Mouse (Mus musculus) CH12.LX (cell line): ENCODE results near the gene Itgb3. TPM values are rescaled to one million over a fixed set of nuclear protein-coding genes. Genes with fewer than 3 reads are reported as not detected.

Experiments used
- DNase-seq: peaks from one replicate; pipeline ENCODE4 v3.0.0-alpha.2; 2013; ENCODE audit errors: extremely low read depth
- H3K27ac ChIP-seq: 2 replicates; pipeline ENCODE4 v1.5.1; 2012; ENCODE audit warnings: low read depth, mild to moderate bottlenecking, control low read depth, moderate library complexity; ENCODE audit not compliant: insufficient read depth
- H3K27me3 ChIP-seq: replicated peaks from 2 replicates; pipeline ENCODE3; 2012; ENCODE audit warnings: inconsistent platforms
- H3K36me3 ChIP-seq, 2 experiments: replicated peaks in 1 of 2; 2 replicates each; pipeline versions ENCODE3 to v1.6.1; 2012; ENCODE audit warnings: inconsistent platforms in 1 of 2, low read length in 1 of 2, mild to moderate bottlenecking in 1 of 2, mixed read lengths in 1 of 2, moderate library complexity in 1 of 2; ENCODE audit not compliant: control insufficient read depth in 1 of 2, insufficient read depth in 1 of 2
- H3K4me1 ChIP-seq, 2 experiments: 2 replicates each; pipeline ENCODE4 v1.6.1; 2012; ENCODE audit warnings: inconsistent platforms in 1 of 2, moderate library complexity in 1 of 2; ENCODE audit not compliant: insufficient read depth in 2 of 2, control insufficient read depth in 1 of 2
- H3K4me2 ChIP-seq: 2 replicates; pipeline ENCODE4 v1.6.1; 2012; ENCODE audit warnings: low read depth, mild to moderate bottlenecking, control low read depth; ENCODE audit not compliant: poor library complexity, insufficient read depth, severe bottlenecking
- H3K4me3 ChIP-seq, 3 experiments: fragments of 150-350 bp in 1 of 3; sonication (generic) in 1 of 3; replicated peaks in 1 of 3; 2 replicates each; pipeline versions ENCODE3 to v1.5.1; 2011 to 2012; ENCODE audit warnings: low read depth in 2 of 3, low read length in 2 of 3, mild to moderate bottlenecking in 2 of 3, moderate library complexity in 2 of 3, control low read depth in 1 of 3, improper control_type of control experiment in 1 of 3, inconsistent platforms in 1 of 3, mixed read lengths in 1 of 3; ENCODE audit not compliant: poor library complexity in 1 of 3
- H3K79me2 ChIP-seq: replicated peaks from 2 replicates; pipeline ENCODE4 v1.6.1; 2012; ENCODE audit warnings: mild to moderate bottlenecking, moderate library complexity; ENCODE audit not compliant: control insufficient read depth, poor library complexity, insufficient read depth, severe bottlenecking; ENCODE audit errors: extremely low read depth
- H3K9ac ChIP-seq: 2 replicates; pipeline ENCODE4 v1.6.1; 2012; ENCODE audit warnings: low read depth, mild to moderate bottlenecking, control low read depth, moderate library complexity; ENCODE audit not compliant: insufficient read depth
- H3K9me3 ChIP-seq: replicated peaks from 2 replicates; pipeline ENCODE3; 2012; ENCODE audit warnings: low read length, inconsistent platforms, mixed read lengths
- BHLHE40 ChIP-seq: IDR thresholded peaks from 2 replicates; pipeline ENCODE4 v1.6.1; 2011; ENCODE audit warnings: mild to moderate bottlenecking, low read depth, low read length, improper control_type of control experiment
- CHD1 ChIP-seq: IDR thresholded peaks from 2 replicates; pipeline ENCODE4 v1.6.1; 2012; ENCODE audit warnings: low read depth, low read length, improper control_type of control experiment, inconsistent platforms
- CHD2 ChIP-seq: IDR thresholded peaks from 2 replicates; pipeline ENCODE4 v1.6.1; 2011; ENCODE audit warnings: low read length, improper control_type of control experiment
- CTCF ChIP-seq, 2 experiments: IDR thresholded peaks in 1 of 2; conservative IDR thresholded peaks in 1 of 2; 2 replicates each; pipeline ENCODE4 v1.5.1; 2011 to 2012; ENCODE audit warnings: low read depth in 2 of 2, low read length in 2 of 2, improper control_type of control experiment in 1 of 2, inconsistent platforms in 1 of 2, mild to moderate bottlenecking in 1 of 2, moderate library complexity in 1 of 2
- ELF1 ChIP-seq: IDR thresholded peaks from 2 replicates; pipeline ENCODE4 v1.6.1; 2014; ENCODE audit warnings: low read depth, mild to moderate bottlenecking, inconsistent platforms, low read length, improper control_type of control experiment
- HCFC1 ChIP-seq: IDR thresholded peaks from 2 replicates; pipeline ENCODE4 v1.6.1; 2012; ENCODE audit warnings: low read depth, mild to moderate bottlenecking, inconsistent platforms, low read length, improper control_type of control experiment
- JUN ChIP-seq: IDR thresholded peaks from 2 replicates; pipeline ENCODE4 v1.6.1; 2011; ENCODE audit warnings: low read depth, mild to moderate bottlenecking, low read length, improper control_type of control experiment, moderate library complexity; ENCODE audit not compliant: insufficient read depth
- MAFK ChIP-seq: IDR thresholded peaks from 2 replicates; pipeline ENCODE4 v1.6.1; 2011; ENCODE audit warnings: low read length, improper control_type of control experiment; ENCODE audit not compliant: insufficient replicate concordance
- MAX ChIP-seq: IDR thresholded peaks from 2 replicates; pipeline ENCODE4 v1.6.1; 2011; ENCODE audit warnings: low read length, improper control_type of control experiment
- MAZ ChIP-seq: IDR thresholded peaks from 2 replicates; pipeline ENCODE4 v1.6.1; 2012; ENCODE audit warnings: low read depth, mild to moderate bottlenecking, inconsistent platforms, low read length, improper control_type of control experiment, moderate library complexity
- NELFE ChIP-seq: IDR thresholded peaks from 2 replicates; pipeline ENCODE4 v1.6.1; 2011; ENCODE audit warnings: low read depth, low read length, improper control_type of control experiment
- PAX5 ChIP-seq: IDR thresholded peaks from 2 replicates; pipeline ENCODE4 v1.6.1; 2012; ENCODE audit warnings: low read length, inconsistent platforms, mixed read lengths
- RAD21 ChIP-seq: IDR thresholded peaks from 2 replicates; pipeline ENCODE4 v1.6.1; 2011; ENCODE audit warnings: low read depth, mild to moderate bottlenecking, low read length, improper control_type of control experiment, moderate library complexity
- SIN3A ChIP-seq: IDR thresholded peaks from 2 replicates; pipeline ENCODE4 v1.6.1; 2012; ENCODE audit warnings: low read length, improper control_type of control experiment, inconsistent platforms
- SMC3 ChIP-seq: IDR thresholded peaks from 2 replicates; pipeline ENCODE4 v1.6.1; 2011; ENCODE audit warnings: low read depth, low read length, improper control_type of control experiment
- TBP ChIP-seq: conservative IDR thresholded peaks from 2 replicates; pipeline ENCODE4 v1.6.1; 2011; ENCODE audit warnings: low read depth, low read length, improper control_type of control experiment
- TCF12 ChIP-seq: IDR thresholded peaks from 2 replicates; pipeline ENCODE4 v1.6.1; 2014; ENCODE audit warnings: low read depth, mild to moderate bottlenecking, inconsistent platforms, low read length, improper control_type of control experiment
- UBTF ChIP-seq: IDR thresholded peaks from 2 replicates; pipeline ENCODE4 v1.6.1; 2012; ENCODE audit warnings: low read depth, mild to moderate bottlenecking, inconsistent platforms, low read length, improper control_type of control experiment, moderate library complexity
- USF2 ChIP-seq: conservative IDR thresholded peaks from 2 replicates; pipeline ENCODE4 v1.6.1; 2011; ENCODE audit warnings: low read depth, low read length, improper control_type of control experiment
- ZC3H11A ChIP-seq: IDR thresholded peaks from 2 replicates; pipeline ENCODE4 v1.6.1; 2012; ENCODE audit warnings: low read depth, mild to moderate bottlenecking, inconsistent platforms, low read length, improper control_type of control experiment
- ZKSCAN1 ChIP-seq: IDR thresholded peaks from 2 replicates; pipeline ENCODE4 v1.6.1; 2012; ENCODE audit warnings: low read depth, inconsistent platforms, low read length, improper control_type of control experiment, borderline replicate concordance
- ZNF384 ChIP-seq: IDR thresholded peaks from 2 replicates; pipeline ENCODE4 v1.6.1; 2012; ENCODE audit warnings: low read depth, low read length, improper control_type of control experiment, inconsistent platforms
- dilution Hi-C: fragments of 300-500 bp; cut with MboI; formaldehyde crosslinking; loops from 2 replicates; pipeline ENCODE4 v1.14.3; 2020; ENCODE audit warnings: low sequenced_read_pairs; ENCODE audit not compliant: extremely low pct_unique_long_range_greater_than_20kb, extremely low pct_ligation_motif_present
- in situ Hi-C: fragments of 300-500 bp; cut with MboI; formaldehyde crosslinking; loops from 3 replicates; pipeline ENCODE4 v1.14.3; 2019; ENCODE audit warnings: low sequenced_read_pairs, low pct_ligation_motif_present, low pct_unique_long_range_greater_than_20kb, mixed read lengths
- polyA plus RNA-seq: library from polyadenylated mRNA; unstranded; fragments of >175 nt; gene quantifications from 2 replicates; pipeline ENCODE4 v1.2.1, GENCODE M21; 2012; ENCODE audit warnings: low read depth; ENCODE audit not compliant: insufficient read length
- total RNA-seq, 2 experiments: library from RNA; depleted of rRNA; stranded (reverse); fragments of 300-350 nt in 1 of 2; fragments of >200 nt in 1 of 2; gene quantifications; 2 replicates each; pipeline ENCODE4 v1.2.3; 2012 to 2014

Itgb3 gene
- total and polyA plus RNA-seq, 3 experiments = 2.9 to 11.0 (median 3.0) TPM

GRCm38 (mm10) chr11:104581446-104582307 lies 26.1 kb upstream of the Itgb3 start (continued):
- TF ChIP-seq TBP (peak; percentile 93), BHLHE40 (peak; percentile 42; the same call in 1 of the 2 replicates), TCF12 (peak; percentile 52; the same call in 1 of the 2 replicates), ELF1 (peak; percentile 54; the same call in 1 of the 2 replicates), NELFE (peak; percentile 60; the same call in 1 of the 2 replicates), PAX5 (no peak), ZKSCAN1 (no peak), ZNF384 (peak; percentile 88), CHD1 (peak; percentile 94), HCFC1 (peak; percentile 40), MAX (peak; percentile 37; the same call in 1 of the 2 replicates), UBTF (0 out of 2 replicates have a peak, but pooled peaks have one; percentile 72), CTCF (conservative IDR thresholded peaks at IDR 0.05 in 1 of 2, IDR thresholded peaks at IDR 0.05 in 1 of 2; ENCODE audit: low read depth in 2 of 2, low read length in 2 of 2) (no peak), ZC3H11A (no peak)
- TF ChIP-seq, all 38 proteins: peak for 21

- Histone ChIP-seq H3K36me3 (peaks cover 0 to 25% of the 10 kb centered on the region in 2 experiments), H3K27ac (peak overlapping the region; percentile 59), H3K27me3 (no peaks in the 10 kb centered on the region), H3K79me2 (no peaks in the 10 kb centered on the region), H3K9ac (peak overlapping the region; percentile 87), H3K9me3 (peaks cover 7% of the 10 kb centered on the region), H3K4me2 (peak overlapping the region; percentile 94), H3K4me1 (peaks cover 11 to 57% of the 10 kb centered on the region in 2 experiments), H3K4me3 (peak overlapping the region; percentile 49 to 54 (median 50))
- no peak for DNase-seq
- dilution Hi-C loops (no loop called here), in situ Hi-C loops (loop anchor here (10.0 to 25.0 kb wide), 3 partner anchors 67 to 543 kb away; partner anchors contain the start of gene Mettl2)
- TF ChIP-seq RAD21 (no peak), SIN3A (no peak; the same call in 1 of the 2 replicates), NELFE (peak; percentile 48; the same call in 1 of the 2 replicates), MAX (peak; percentile 58), JUN (no peak), BHLHE40 (no peak), CHD2 (no peak), MAFK (no peak), SMC3 (peak; percentile 21; the same call in 1 of the 2 replicates), HCFC1 (peak; percentile 5; the same call in 1 of the 2 replicates), USF2 (no peak), MAZ (no peak), CHD1 (0 out of 2 replicates have a peak, but pooled peaks have one; percentile 93)
Measured at GRCm38 (mm10) chr11:104582308-104582606, 25.5 kb upstream of the Itgb3 start.
